Mouse (Mus musculus): ENCODE data around the gene Enah. TPM values are rescaled to one million over a fixed set of nuclear protein-coding genes. Genes with fewer than 3 reads are reported as not detected.

The Enah gene
- polyA plus RNA-seq (2012): 0.01 TPM in 1 of 2 replicates, not detected in the other

DNA sequence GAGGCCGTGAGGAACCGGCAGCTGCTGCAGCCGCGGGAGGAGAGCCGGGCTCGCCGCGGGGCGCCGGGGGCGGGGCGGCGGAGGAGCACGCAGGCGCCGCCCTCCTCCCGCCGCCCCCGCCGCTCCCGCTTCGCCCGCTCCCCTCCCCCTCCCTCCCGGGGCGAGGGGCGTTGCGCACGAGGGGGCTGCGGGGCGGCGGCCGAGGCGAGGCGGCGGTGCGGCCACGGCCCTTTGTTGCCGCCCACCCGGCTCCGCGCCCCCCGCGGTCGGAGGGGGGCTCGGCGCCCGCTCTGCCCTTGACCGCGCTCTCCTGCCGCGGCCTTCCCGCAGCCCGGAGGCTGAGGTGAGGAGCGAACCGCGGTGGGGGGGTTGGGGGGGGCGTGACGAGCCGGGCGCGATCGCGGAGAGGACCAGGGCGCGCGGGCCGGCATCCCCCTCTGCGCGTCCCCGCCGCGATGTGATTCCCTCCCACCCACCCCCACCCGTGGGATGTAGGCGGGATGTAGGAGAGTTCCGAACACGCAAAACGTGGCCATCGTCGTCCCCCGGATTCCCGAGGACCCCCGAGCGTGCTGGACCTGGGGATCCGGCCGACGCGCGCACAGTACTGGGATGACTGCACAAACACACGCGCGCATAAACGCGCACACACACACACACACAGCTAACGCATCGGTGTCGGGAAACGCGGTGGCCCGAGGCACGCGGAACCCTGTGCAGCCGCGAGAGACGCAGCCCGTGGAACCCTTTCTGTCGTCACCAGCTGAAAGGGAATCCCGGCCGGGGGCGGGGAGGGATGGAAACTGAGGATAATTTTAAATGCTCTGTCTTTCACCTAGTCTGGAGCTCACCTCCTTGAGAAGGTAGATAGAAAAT lies at the start of gene Enah:
Gene Enah (minus strand): TSS at position 65 of the 876 bp plus-strand sequence.
- Histone ChIP-seq H3K27me3 (ENCODE audit: control insufficient read depth) (peaks cover 70% of the 10 kb centered on the region), H3K4me1 (ENCODE audit: control insufficient read depth) (no peaks in the 10 kb centered on the region), H3K4me3 (replicated peaks) (peak within 1 kb of the TSS; percentile 50), H3K36me3 (ENCODE audit: control insufficient read depth) (no peaks in the 10 kb centered on the region), H3K9me3 (ENCODE audit: control insufficient read depth, low read length) (no peaks in the 10 kb centered on the region)
- TF ChIP-seq TAL1 (IDR thresholded peaks at IDR 0.05; ENCODE audit: low read length) (no peak), GATA1 (IDR thresholded peaks at IDR 0.05; ENCODE audit: low read length) (no peak)

DNA sequence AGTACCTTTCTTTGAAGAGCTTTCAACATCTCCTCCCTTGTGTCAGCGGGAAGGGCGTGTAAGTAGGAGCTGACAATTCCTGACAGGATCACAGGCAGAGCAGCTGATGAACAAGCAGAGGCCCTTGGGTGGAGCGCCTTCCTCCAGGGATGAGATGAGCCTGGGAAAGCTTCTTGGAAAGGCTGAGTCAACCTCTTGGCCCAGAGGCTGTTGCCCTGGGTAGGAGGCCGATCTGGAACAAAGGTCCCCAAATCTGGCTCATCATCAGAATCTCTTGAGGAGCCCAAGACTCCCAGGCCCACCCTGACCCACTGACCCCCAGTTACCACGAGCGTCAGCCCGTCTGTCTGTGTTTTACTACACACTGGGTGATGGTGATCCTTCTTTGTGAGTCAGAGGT lies 48.3 kb upstream of the Enah start:
- TF ChIP-seq TAL1 (IDR thresholded peaks at IDR 0.05; ENCODE audit: low read length) (no peak), GATA1 (IDR thresholded peaks at IDR 0.05; ENCODE audit: low read length) (no peak)
- H3K4me3 ChIP-seq (replicated peaks): no peak overlapping the region
- H3K9me3 ChIP-seq (ENCODE audit: control insufficient read depth, low read length): no peaks in the 10 kb centered on the region

DNA sequence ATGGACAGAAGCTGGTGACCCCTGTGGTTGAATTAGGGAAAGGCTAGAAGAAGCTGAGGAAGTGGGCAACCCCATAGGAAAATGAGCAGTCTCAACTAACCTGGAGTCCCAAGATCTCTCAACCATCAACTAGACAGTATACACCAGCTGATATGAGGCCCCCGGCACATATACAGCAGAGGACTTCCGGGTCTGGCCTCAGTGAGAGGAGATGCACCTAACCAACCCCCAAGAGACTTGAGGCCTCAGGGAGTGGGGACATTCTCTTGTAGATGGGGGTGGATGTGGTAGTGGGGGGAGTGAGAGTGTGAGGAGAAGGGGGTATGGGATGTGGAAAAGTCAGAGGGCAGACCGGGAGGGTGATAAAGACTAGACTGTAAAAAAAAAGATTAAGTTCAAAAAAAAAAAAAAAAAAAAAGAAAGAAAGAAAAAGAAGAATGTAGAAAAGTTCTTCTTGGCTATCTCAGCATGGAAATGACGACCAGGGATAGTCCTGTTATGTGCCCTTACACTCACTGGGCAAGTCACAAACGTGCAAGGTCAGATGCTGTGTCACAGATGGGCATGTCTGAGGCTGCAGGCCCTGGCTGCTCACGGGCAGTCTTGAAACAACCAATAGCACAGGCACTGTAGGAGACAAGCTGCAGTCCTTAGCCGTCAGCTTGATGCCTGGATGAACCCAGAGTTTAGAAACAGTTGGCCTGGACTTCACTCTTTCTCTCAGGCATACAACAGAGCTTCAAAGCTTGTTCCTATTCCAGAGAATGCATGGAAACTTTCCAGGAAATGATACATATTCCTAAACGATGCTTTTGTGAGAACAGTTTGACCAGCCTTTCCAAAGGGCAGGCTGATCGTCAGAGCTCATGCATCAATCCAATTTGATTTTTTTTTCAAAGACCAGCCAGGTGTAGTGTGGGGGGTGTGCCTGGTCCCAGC lies 47.0 kb upstream of the Enah start:
- no peaks in the 10 kb centered on the region for H3K36me3 ChIP-seq (ENCODE audit: control insufficient read depth)
- TF ChIP-seq TAL1 (IDR thresholded peaks at IDR 0.05; ENCODE audit: low read length): no peak
- TF ChIP-seq GATA1 (IDR thresholded peaks at IDR 0.05; ENCODE audit: low read length): no peak
- H3K9me3 ChIP-seq (ENCODE audit: control insufficient read depth, low read length): no peaks in the 10 kb centered on the region
- H3K4me1 ChIP-seq (ENCODE audit: control insufficient read depth): no peaks in the 10 kb centered on the region
- H3K27me3 ChIP-seq (ENCODE audit: control insufficient read depth): no peaks in the 10 kb centered on the region
- H3K4me3 ChIP-seq (replicated peaks): no peak overlapping the region

More for the DNA sequence above, 48.3 kb upstream of the Enah start:
- H3K4me1 ChIP-seq (ENCODE audit: control insufficient read depth): no peaks in the 10 kb centered on the region
- H3K27me3 ChIP-seq (ENCODE audit: control insufficient read depth): no peaks in the 10 kb centered on the region
- H3K36me3 ChIP-seq (ENCODE audit: control insufficient read depth): no peaks in the 10 kb centered on the region

DNA sequence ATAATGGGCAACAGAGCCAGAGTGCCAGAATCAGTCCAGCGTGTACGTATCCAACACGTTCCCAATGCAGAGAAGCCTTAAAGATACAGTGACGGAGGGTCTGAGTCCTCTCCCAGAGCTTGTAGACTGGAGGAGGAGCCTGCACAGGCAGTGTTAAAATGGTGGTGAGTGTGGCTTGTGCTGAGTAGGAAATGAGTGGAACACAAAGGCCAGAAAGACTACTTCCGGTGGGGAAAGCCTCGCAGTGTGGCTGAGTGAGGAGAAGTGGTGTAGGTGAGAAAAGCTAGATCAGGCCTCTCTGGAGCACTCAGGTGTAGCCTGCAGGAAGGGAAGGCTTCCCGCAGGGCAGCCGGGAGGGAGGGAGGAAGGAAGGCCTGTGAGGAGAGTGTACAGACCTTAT lies 43.9 kb upstream of the Enah start:
- Histone ChIP-seq H3K4me1 (ENCODE audit: control insufficient read depth) (no peaks in the 10 kb centered on the region), H3K9me3 (ENCODE audit: control insufficient read depth, low read length) (no peaks in the 10 kb centered on the region), H3K27me3 (ENCODE audit: control insufficient read depth) (no peaks in the 10 kb centered on the region), H3K36me3 (ENCODE audit: control insufficient read depth) (no peaks in the 10 kb centered on the region), H3K4me3 (replicated peaks) (no peak overlapping the region)
- TF ChIP-seq GATA1 (IDR thresholded peaks at IDR 0.05; ENCODE audit: low read length) (no peak), TAL1 (IDR thresholded peaks at IDR 0.05; ENCODE audit: low read length) (no peak)

DNA sequence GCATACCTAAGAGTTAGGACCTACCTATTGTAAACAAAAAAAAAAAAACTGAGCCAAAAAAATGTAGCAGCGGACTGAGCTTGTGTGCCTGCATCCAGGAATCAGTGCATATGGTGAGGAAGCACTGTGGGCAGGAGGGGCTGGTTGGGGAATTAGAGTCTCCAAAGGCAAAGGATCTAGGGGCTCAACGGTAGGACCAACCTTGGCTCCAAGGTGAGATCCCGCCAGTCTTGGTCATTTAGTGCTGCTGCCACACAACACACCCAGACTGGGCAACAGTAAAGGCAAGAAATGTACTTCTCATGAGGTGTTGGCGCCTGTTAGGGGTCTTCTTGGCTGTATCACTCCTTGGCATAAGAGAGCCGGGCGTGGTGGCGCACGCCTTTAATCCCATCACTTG lies 43.0 kb upstream of the Enah start:
- H3K4me3 ChIP-seq (replicated peaks): no peak overlapping the region
- no peaks in the 10 kb centered on the region for H3K36me3 ChIP-seq (ENCODE audit: control insufficient read depth)
- TF ChIP-seq TAL1 (IDR thresholded peaks at IDR 0.05; ENCODE audit: low read length) (no peak), GATA1 (IDR thresholded peaks at IDR 0.05; ENCODE audit: low read length) (no peak)
- no peaks in the 10 kb centered on the region for H3K4me1 ChIP-seq (ENCODE audit: control insufficient read depth)
- H3K9me3 ChIP-seq (ENCODE audit: control insufficient read depth, low read length): no peaks in the 10 kb centered on the region
- no peaks in the 10 kb centered on the region for H3K27me3 ChIP-seq (ENCODE audit: control insufficient read depth)

DNA sequence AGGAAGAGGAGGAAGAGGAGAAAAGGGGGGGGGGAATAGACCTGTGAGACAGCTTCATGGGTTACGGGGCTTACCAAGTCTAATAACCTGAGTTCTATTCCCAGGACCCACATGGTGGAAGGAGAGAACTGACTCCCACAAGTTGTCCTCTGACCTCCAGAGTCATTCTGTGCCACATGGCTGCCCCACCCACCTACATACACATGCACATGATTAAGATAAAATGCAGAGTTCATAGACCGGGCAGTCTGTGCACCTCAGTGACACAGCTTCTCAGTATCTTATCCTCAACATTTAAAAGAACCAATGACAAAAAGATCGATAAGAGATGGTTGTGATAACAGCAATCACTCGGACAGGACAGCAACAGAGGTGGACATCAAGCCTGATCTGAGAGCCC lies 41.4 kb upstream of the Enah start:
- Histone ChIP-seq H3K4me3 (replicated peaks) (no peak overlapping the region), H3K36me3 (ENCODE audit: control insufficient read depth) (no peaks in the 10 kb centered on the region), H3K9me3 (ENCODE audit: control insufficient read depth, low read length) (no peaks in the 10 kb centered on the region), H3K4me1 (ENCODE audit: control insufficient read depth) (no peaks in the 10 kb centered on the region), H3K27me3 (ENCODE audit: control insufficient read depth) (no peaks in the 10 kb centered on the region)
- TF ChIP-seq TAL1 (IDR thresholded peaks at IDR 0.05; ENCODE audit: low read length) (no peak), GATA1 (IDR thresholded peaks at IDR 0.05; ENCODE audit: low read length) (no peak)

DNA sequence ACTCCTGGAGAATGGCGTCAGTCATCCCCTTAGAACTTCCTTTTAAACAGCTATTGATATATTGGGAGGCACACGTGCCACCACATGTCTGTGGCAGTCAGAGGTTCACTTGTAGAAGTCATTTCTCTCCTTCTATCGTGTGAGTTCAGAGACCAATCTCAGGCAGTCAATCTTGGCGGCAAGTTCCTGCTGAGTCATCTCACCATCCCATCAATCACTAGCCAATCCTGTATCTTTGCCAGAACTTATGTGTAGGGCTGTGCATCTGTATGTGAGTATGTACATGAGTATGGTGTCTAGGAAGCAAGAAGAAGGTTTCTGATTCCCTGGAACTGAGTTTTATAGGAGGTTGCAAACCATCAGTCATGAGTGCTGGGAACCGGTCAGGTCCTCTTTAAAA lies 40.0 kb upstream of the Enah start:
- no peak overlapping the region for H3K4me3 ChIP-seq (replicated peaks)
- H3K36me3 ChIP-seq (ENCODE audit: control insufficient read depth): no peaks in the 10 kb centered on the region
- no peaks in the 10 kb centered on the region for H3K4me1 ChIP-seq (ENCODE audit: control insufficient read depth)
- TF ChIP-seq TAL1 (IDR thresholded peaks at IDR 0.05; ENCODE audit: low read length) (no peak), GATA1 (IDR thresholded peaks at IDR 0.05; ENCODE audit: low read length) (no peak)
- no peaks in the 10 kb centered on the region for H3K27me3 ChIP-seq (ENCODE audit: control insufficient read depth)
- no peaks in the 10 kb centered on the region for H3K9me3 ChIP-seq (ENCODE audit: control insufficient read depth, low read length)

DNA sequence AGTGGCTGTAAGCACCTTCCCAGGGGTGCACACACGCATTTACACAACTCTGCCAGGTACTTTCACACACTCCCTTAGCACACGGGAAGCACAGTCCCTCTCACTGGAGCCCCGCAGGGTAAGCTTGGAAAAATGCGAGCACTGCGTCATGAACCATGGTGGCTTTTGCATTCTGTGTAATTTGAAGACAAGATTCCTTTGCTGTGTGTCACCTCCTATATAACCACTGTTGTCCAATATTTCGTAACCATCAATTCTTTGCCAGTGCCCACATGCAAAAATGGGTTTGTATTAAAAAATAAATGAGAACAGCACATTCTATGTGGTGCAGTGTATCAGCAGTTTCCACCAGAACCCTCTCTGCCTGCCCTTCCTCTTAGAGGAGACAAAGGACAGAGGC lies 38.2 kb upstream of the Enah start:
- Histone ChIP-seq H3K9me3 (ENCODE audit: control insufficient read depth, low read length) (no peaks in the 10 kb centered on the region), H3K36me3 (ENCODE audit: control insufficient read depth) (no peaks in the 10 kb centered on the region), H3K27me3 (ENCODE audit: control insufficient read depth) (no peaks in the 10 kb centered on the region), H3K4me3 (replicated peaks) (no peak overlapping the region), H3K4me1 (ENCODE audit: control insufficient read depth) (no peaks in the 10 kb centered on the region)
- TF ChIP-seq TAL1 (IDR thresholded peaks at IDR 0.05; ENCODE audit: low read length) (no peak), GATA1 (IDR thresholded peaks at IDR 0.05; ENCODE audit: low read length) (no peak)

DNA sequence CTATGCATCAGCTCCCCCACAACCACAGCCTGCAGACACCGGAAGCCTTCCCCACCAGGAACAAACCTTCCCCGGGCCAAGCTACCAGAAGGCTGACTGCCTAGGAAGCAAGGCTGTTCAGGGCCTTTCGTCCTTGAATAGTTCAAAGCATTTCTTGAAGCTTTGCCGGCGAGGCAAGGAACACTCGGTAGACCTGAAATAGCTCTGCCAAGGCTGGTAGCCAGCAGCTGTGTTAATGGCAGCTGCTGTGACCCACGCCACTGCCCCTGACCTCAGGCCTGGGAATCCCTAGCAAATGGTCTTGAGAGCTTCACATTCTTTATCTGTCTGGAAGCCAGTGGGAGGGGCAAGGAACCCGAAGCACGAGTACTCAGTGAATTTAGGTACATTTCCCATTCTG lies 35.3 kb upstream of the Enah start:
- Histone ChIP-seq H3K4me1 (ENCODE audit: control insufficient read depth) (no peaks in the 10 kb centered on the region), H3K36me3 (ENCODE audit: control insufficient read depth) (no peaks in the 10 kb centered on the region), H3K4me3 (replicated peaks) (no peak overlapping the region), H3K27me3 (ENCODE audit: control insufficient read depth) (no peaks in the 10 kb centered on the region), H3K9me3 (ENCODE audit: control insufficient read depth, low read length) (no peaks in the 10 kb centered on the region)
- TF ChIP-seq TAL1 (IDR thresholded peaks at IDR 0.05; ENCODE audit: low read length): no peak
- TF ChIP-seq GATA1 (IDR thresholded peaks at IDR 0.05; ENCODE audit: low read length): no peak

All from erythroblast, embryonic 14.5 days (primary cell).